Mouse (Mus musculus) gastrocnemius, adult 18-20 months (tissue): Measurements from ENCODE around the gene Ttll5. TPM values are rescaled to one million over a fixed set of nuclear protein-coding genes. Genes with fewer than 3 reads are reported as not detected.

ENCODE experiments used
- DNase-seq: peaks from one replicate; pipeline ENCODE4 v3.0.0; 2021; ENCODE audit warnings: low spot score
- total RNA-seq, 2 experiments: library from RNA; stranded (reverse); gene quantifications; 2 replicates each; pipeline ENCODE4 v1.2.3; 2021

Ttll5 gene
- total RNA-seq, 2 experiments from 2014 or later, result 5.8 to 5.9 TPM

DNA sequence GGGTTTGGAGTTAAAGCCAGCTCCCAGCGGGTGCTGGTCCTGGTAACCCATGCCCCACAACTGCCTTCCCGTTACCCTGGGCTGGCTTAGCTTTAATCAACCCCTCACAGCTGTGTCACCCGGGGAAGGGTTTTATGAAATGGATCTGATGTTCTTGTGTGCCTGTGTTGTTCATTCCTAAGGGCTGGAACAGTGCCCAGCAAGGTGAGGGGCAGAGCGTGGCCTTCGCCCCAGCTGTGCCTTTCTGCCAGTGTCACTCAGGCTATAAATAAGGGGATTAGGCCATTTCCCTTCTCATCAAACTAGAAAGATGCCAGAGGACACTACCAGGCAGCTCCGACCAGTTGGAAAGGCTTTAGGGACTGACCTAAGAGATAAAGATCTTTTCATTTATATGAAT, 225.4 kb downstream of the Ttll5 start:
- DNase-seq, result no peak

DNA sequence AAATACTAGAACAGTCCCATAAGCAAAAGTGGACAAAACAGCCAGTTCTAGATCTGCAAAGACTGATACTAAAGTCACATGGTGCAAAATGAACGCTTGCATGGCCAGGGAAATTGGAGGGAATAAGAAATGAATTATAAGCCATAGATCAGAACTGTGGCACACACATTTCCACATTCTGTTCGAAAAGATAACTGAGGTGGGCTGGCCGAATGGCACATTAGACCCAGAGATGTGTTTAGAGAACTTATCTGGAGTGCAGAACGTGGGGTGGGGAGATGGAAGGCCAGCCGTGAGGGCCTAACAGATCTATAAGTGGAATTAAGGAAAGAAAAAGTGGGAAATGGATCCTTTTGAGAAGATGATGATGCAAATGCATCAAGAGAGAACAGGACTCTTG, 227.0 kb downstream of the Ttll5 start:
- DNase-seq, result no peak

DNA sequence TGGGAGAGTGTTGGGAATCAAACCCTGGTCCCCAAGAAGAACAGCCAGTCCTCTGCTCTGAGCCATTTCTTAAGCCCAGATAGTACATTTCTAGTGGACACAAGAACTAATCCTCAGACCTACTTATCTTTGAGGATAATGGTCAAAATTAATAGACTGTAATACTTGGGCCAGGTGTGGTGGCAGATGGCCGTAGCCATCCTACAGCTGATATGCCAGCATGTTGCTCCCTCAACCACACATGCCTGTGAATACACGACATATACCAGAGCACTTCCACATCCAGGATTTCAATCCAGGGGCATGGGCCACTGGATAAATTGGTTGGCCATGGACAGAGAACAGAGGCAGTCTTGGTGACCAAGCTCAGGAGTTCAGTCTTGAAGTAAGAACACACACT, 230.8 kb downstream of the Ttll5 start:
- DNase-seq, result no peak

GRCm38 (mm10) chr12:86056976-86057375, 232.5 kb downstream of the Ttll5 start:
- DNase-seq, result peak; percentile 33

- no peak for DNase-seq
These were observed 233.1 kb downstream of the Ttll5 start for GRCm38 (mm10) chr12:86057516-86057915.

DNA sequence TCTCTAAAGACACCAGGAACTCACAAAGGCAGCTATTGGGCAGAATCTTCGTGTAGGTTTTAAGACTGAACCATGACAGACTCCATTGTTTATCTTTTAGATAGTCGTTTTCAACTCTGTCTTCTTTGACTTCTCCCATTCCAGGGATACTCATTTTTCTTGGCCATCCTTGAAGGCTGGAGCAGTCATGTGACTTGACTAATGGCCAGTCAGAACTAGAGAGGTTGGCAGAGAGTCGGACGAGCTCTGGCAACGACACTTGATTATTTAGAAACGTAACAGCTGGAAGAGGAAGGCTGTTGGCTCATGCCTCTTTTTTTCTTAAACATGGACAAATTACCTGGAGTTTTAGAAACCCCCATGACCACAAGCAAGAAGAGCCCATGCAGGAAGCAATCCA, 234.9 kb downstream of the Ttll5 start:
- no peak for DNase-seq

GRCm38 (mm10) chr12:86064796-86065195, 240.3 kb downstream of the Ttll5 start:
- no peak for DNase-seq

GRCm38 (mm10) chr12:86071432-86071831, 247.0 kb downstream of the Ttll5 start:
- no peak for DNase-seq

DNA sequence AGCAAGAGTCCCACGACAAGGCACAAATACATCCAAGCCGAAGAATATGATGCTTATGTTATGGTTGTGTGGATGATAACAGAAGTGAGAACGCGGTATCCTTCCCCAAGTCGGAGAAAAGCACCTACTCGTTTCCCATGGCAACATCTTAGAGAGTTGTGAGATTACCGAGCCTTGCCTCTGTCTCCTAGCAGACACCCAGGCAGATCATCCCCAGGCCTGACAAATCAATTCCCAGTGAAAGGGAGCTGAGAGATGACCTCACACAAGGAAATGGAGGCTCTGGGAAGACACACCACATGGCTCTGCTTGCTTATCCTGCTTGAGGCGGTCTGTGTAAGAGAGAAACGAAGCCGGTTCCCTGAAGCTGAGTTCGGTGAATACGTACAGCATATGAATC, 250.2 kb downstream of the Ttll5 start:
- DNase-seq, result no peak

GRCm38 (mm10) chr12:86075358-86075757, 250.9 kb downstream of the Ttll5 start:
- DNase-seq, result no peak

DNA sequence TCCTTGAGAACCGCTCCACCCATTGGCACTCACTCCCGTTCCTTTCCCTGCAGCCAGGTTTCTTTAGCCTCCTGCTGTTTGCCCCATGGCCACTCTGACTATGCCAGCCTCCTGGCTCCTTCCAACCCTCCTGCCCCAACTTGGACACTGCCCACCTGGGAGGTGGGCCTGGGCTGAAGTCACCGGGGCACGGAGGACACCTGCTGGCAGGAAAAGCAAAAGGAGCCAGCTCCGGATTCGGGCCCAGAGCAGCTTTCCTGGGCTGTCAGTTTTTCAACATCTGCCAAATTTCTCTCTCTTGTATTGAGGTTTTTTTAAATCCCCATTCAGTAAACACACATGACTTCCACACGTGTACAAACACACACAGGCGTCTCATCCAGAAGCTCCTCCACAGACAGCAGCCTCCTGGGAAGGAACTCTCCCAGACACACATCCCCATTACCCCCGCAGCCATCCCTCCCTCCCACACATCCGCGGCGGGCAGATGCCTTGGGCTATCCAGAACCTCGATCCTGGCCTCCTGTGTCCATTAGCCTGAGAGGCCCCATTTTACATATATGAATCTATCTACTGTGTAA, 252.0 kb downstream of the Ttll5 start:
- peak; percentile 50 for DNase-seq

DNA sequence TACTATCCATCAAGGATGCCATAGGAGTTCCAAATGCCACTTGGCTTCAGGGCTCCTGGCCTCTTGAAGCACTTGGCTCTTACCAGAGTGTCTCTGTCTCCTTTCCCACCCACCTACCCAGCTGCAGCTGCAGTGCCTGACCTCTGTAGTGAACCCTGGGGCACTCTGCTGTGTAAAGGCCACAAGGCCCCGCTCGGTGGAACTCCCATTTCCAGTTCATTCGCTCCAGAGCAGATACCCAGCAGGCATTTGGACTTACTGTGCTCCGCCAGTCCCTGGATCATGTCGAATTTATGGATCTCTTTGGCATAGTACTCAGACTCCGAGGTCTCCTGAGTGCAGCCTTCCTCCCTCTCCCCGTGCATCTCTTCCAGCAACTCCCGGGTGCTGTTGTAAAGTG, 252.9 kb downstream of the Ttll5 start:
- no peak for DNase-seq

GRCm38 (mm10) chr12:86077736-86078135, 253.3 kb downstream of the Ttll5 start:
- DNase-seq, result no peak

- DNase-seq, result no peak
These were observed 253.7 kb downstream of the Ttll5 start for GRCm38 (mm10) chr12:86078176-86078552.

- peak; percentile 75 for DNase-seq
These were observed 254.2 kb downstream of the Ttll5 start, which contains the start of gene Tgfb3 for GRCm38 (mm10) chr12:86078553-86079201. Gene Tgfb3, minus strand, starts transcription at chr12:86079041.

GRCm38 (mm10) chr12:86079202-86079667, 254.8 kb downstream of the Ttll5 start:
- peak; percentile 95 for DNase-seq

DNA sequence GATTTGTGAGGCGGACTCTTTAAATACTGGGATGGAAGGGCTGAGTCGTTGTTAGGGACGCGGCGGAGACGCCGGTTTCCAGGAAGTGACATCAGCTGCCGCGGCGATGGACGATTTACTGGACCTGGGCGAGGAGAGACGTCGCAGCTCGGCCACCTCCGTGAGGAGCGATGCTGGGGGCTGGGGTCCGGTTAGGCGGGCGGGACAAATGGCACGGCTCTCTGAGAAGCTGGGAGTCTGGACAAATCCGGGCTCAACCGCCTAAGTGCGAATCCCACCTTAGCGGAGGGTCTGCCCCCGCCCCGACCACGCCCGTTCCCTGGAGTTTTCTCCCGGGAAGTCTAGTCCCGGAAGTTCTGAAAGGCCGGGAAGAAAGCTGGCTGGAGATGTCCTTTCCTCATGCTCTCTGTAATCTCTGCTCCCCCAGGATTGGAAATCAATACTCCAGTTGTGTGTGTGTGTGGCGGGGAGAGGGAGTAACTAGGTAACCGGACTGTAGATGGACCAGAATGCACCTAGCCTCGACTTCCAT, 258.1 kb downstream of the Ttll5 start, which contains the start of gene Ift43:
TSS of gene Ift43 (plus strand) at position 61 of the 532 bp plus-strand sequence.
- peak; percentile 86 for DNase-seq

GRCm38 (mm10) chr12:86085873-86086272, 261.4 kb downstream of the Ttll5 start:
- DNase-seq, result no peak

GRCm38 (mm10) chr12:86086550-86086949, 262.1 kb downstream of the Ttll5 start:
- DNase-seq, result peak; percentile 49

DNA sequence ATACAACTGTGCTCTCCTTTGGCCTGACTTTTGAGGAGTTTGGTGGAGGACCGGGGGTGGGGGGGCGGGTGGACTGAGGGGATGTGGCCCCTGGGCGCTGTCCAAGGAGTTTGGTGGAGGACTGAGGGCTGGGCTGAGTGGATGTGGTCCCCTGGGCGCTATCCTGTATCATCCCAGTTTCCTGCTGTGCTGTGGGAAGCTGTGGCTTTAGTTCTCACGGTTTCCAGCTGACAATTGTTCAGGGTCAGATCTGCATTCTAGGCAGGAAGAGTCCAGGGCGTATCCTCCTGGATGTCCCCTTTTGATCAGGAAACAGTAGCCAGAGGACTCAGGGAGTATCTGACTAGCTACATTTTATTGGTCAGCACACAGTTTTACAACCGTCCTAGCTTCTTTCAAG, 263.6 kb downstream of the Ttll5 start:
- peak; percentile 32 for DNase-seq

GRCm38 (mm10) chr12:86090764-86091163, 266.3 kb downstream of the Ttll5 start:
- no peak for DNase-seq

- peak; percentile 67 for DNase-seq
These were observed 267.2 kb downstream of the Ttll5 start for GRCm38 (mm10) chr12:86091601-86092132.

DNA sequence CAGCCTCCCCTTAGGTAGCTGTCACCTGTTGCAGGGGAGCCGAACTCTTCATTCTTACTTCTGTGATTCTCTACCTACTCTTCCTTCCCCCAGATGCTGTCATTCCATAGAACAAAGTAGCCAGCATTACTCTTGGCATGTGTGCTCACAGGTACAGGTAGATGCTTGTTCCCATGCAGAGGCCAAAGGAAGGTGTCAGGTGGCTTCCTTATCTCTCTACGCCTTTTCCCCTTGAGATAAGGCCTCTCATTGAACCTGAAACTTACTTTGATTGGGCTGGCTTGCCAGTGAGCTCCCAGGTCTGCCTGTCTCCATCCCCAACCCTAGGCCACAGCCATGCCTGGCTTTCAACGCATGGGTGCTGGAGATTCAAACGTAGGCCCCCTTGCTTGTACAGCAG, 269.6 kb downstream of the Ttll5 start:
- no peak for DNase-seq
